Mouse (Mus musculus) hindbrain, postnatal 0 days (tissue): ENCODE measurements at regions not wholly inside any gene's neighbourhood (a gene's known extent, or its start where the extent isn't known, plus 50 kb on each side); places are given as distances from the start of the nearest gene placed in this dataset.

Experiments used
- ATAC-seq: fragments of 200-750 bp; cut with Nextera tagmentation; 2 replicates; pipeline ENCODE4 v1.8.0; 2017; ENCODE audit warnings: mild to moderate bottlenecking, moderate TSS enrichment, moderate library complexity
- DNase-seq: peaks from one replicate; pipeline ENCODE4 v3.0.0-alpha.2; 2015; ENCODE audit warnings: low spot score
- H3K27ac ChIP-seq: fragments of 300-500 bp; sonication (generic); 2 replicates; pipeline ENCODE4 v1.5.1; 2014; ENCODE audit warnings: mild to moderate bottlenecking
- H3K27me3 ChIP-seq: fragments of 300-500 bp; sonication (generic); 2 replicates; pipeline ENCODE4 v1.6.1; 2014; ENCODE audit warnings: low read length, mixed read lengths; ENCODE audit not compliant: insufficient read depth
- H3K36me3 ChIP-seq: fragments of 300-500 bp; sonication (generic); 2 replicates; pipeline ENCODE4 v1.6.1; 2014; ENCODE audit warnings: low read length, mixed read lengths; ENCODE audit not compliant: insufficient read depth
- H3K4me1 ChIP-seq: fragments of 300-500 bp; sonication (generic); 2 replicates; pipeline ENCODE4 v1.6.1; 2014; ENCODE audit warnings: antibody characterized with exemption, low read length, mixed read lengths; ENCODE audit not compliant: insufficient read depth
- H3K4me2 ChIP-seq: fragments of 300-500 bp; sonication (generic); 2 replicates; pipeline ENCODE4 v1.6.1; 2014; ENCODE audit warnings: low read depth, mild to moderate bottlenecking, low read length, moderate library complexity, mixed read lengths
- H3K4me3 ChIP-seq: fragments of 300-500 bp; sonication (generic); 2 replicates; pipeline ENCODE4 v1.5.1; 2014; ENCODE audit warnings: low read length
- H3K9ac ChIP-seq: fragments of 300-500 bp; sonication (generic); replicated peaks from 2 replicates; pipeline ENCODE4 v1.6.1; 2014; ENCODE audit warnings: mild to moderate bottlenecking, low read length, moderate library complexity, mixed read lengths
- H3K9me3 ChIP-seq: fragments of 300-500 bp; sonication (generic); 2 replicates; pipeline ENCODE4 v1.6.1; 2016; ENCODE audit warnings: low read length, mixed read lengths
- CTCF ChIP-seq: IDR thresholded peaks from 2 replicates; pipeline ENCODE4 v1.5.1; 2016; ENCODE audit warnings: antibody characterized with exemption, control low read depth, low read depth
- WGBS: fragments of 180-500 bp; shearing (Covaris S2); extraction: QIAGEN DNeasy Blood & Tissue Kit; methylation state at CpG from one replicate; pipeline ENCODE4 v1.1.7; 2014; 5-methylcytosine and 5-hydroxymethylcytosine counted together

- WGBS, result 34% methylated on average over 3 of the region's 3 CpGs
These were observed 178.9 kb upstream of the Tecrl start for GRCm38 (mm10) chr5:83533901-83534300.

GRCm38 (mm10) chr5:83518661-83519060 lies 163.7 kb upstream of the Tecrl start:
- Histone ChIP-seq H3K9ac (no peak overlapping the region), H3K4me3 (no peak overlapping the region), H3K36me3 (no peaks in the 10 kb centered on the region), H3K4me1 (no peaks in the 10 kb centered on the region), H3K9me3 (no peaks in the 10 kb centered on the region), H3K27me3 (no peaks in the 10 kb centered on the region), H3K27ac (no peak overlapping the region), H3K4me2 (no peak overlapping the region)
- DNase-seq (peak; percentile 80), ATAC-seq (no peak)
- peak; percentile 79 for TF ChIP-seq CTCF
- WGBS, result 63% methylated on average over 1 of the region's 1 CpGs

More at GRCm38 (mm10) chr5:83533901-83534300, 178.9 kb upstream of the Tecrl start:
- Histone ChIP-seq H3K4me1 (no peaks in the 10 kb centered on the region), H3K4me2 (no peak overlapping the region), H3K36me3 (no peaks in the 10 kb centered on the region), H3K9me3 (no peaks in the 10 kb centered on the region), H3K4me3 (no peak overlapping the region), H3K27me3 (no peaks in the 10 kb centered on the region), H3K9ac (no peak overlapping the region), H3K27ac (no peak overlapping the region)
- DNase-seq, result peak; percentile 25
- TF ChIP-seq CTCF, result no peak
- ATAC-seq, result no peak

- Histone ChIP-seq H3K36me3 (no peaks in the 10 kb centered on the region), H3K4me1 (no peaks in the 10 kb centered on the region), H3K27me3 (no peaks in the 10 kb centered on the region), H3K9me3 (no peaks in the 10 kb centered on the region), H3K4me3 (no peak overlapping the region), H3K4me2 (no peak overlapping the region), H3K27ac (no peak overlapping the region), H3K9ac (no peak overlapping the region)
- peak; percentile 84 for DNase-seq
- ATAC-seq, result no peak
- 11% methylated on average over 1 of the region's 1 CpGs for WGBS
- peak; percentile 81 for TF ChIP-seq CTCF
These were observed 129.1 kb upstream of the Tecrl start for GRCm38 (mm10) chr5:83484135-83484534.

DNA sequence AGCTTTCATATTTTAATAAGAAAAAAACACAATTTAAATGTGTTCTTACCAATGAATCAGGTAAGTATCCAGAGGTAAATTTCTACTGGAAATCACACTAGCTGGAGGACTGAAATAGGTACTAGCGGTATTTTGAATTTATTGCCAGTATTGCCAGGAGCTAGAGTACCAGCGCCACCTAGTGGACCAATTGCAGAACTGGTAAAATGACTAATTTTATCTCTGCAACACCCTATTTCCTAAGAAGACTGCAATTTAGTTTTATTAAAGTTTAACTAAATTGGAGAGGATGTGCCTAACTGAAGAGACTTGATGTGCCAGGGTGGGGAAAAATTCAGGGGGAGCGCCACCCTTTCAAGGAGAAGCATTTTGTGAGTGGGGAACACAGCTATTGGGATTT lies 85.3 kb upstream of the Tecrl start:
- no peaks in the 10 kb centered on the region for H3K27me3 ChIP-seq
- H3K27ac ChIP-seq, result no peak overlapping the region
- 6% methylated on average over 3 of the region's 3 CpGs for WGBS
- H3K4me1 ChIP-seq, result no peaks in the 10 kb centered on the region
- H3K9ac ChIP-seq, result no peak overlapping the region
- no peak overlapping the region for H3K4me3 ChIP-seq
- DNase-seq (peak; percentile 82), ATAC-seq (peak; percentile 27; the same call in 1 of the 2 replicates)
- no peaks in the 10 kb centered on the region for H3K9me3 ChIP-seq
- no peaks in the 10 kb centered on the region for H3K36me3 ChIP-seq
- peak; percentile 92 for TF ChIP-seq CTCF
- H3K4me2 ChIP-seq, result no peak overlapping the region

GRCm38 (mm10) chr5:83436510-83436909 lies 81.5 kb upstream of the Tecrl start:
- Histone ChIP-seq H3K4me3 (no peak overlapping the region), H3K27ac (no peak overlapping the region), H3K4me1 (no peaks in the 10 kb centered on the region), H3K9me3 (no peaks in the 10 kb centered on the region), H3K4me2 (no peak overlapping the region), H3K9ac (no peak overlapping the region), H3K36me3 (no peaks in the 10 kb centered on the region), H3K27me3 (no peaks in the 10 kb centered on the region)
- no peak for DNase-seq
- WGBS, result 74% methylated on average over 1 of the region's 1 CpGs
- no peak for TF ChIP-seq CTCF
- ATAC-seq, result no peak

GRCm38 (mm10) chr5:83421708-83422107 lies 66.7 kb upstream of the Tecrl start:
- H3K27ac ChIP-seq, result no peak overlapping the region
- H3K36me3 ChIP-seq, result no peaks in the 10 kb centered on the region
- DNase-seq (no peak), ATAC-seq (no peak)
- H3K9me3 ChIP-seq, result no peaks in the 10 kb centered on the region
- no peak overlapping the region for H3K9ac ChIP-seq
- TF ChIP-seq CTCF, result no peak
- no peaks in the 10 kb centered on the region for H3K27me3 ChIP-seq
- H3K4me1 ChIP-seq, result no peaks in the 10 kb centered on the region
- 88% methylated on average over 5 of the region's 5 CpGs for WGBS
- no peak overlapping the region for H3K4me2 ChIP-seq
- H3K4me3 ChIP-seq, result no peak overlapping the region

GRCm38 (mm10) chr5:83410221-83410620 lies 55.2 kb upstream of the Tecrl start:
- no peak overlapping the region for H3K4me2 ChIP-seq
- no peak for TF ChIP-seq CTCF
- no peak overlapping the region for H3K4me3 ChIP-seq
- no peaks in the 10 kb centered on the region for H3K27me3 ChIP-seq
- ATAC-seq (no peak), DNase-seq (peak; percentile 6)
- no peaks in the 10 kb centered on the region for H3K36me3 ChIP-seq
- WGBS, result 73% methylated on average over 2 of the region's 2 CpGs
- no peak overlapping the region for H3K9ac ChIP-seq
- H3K9me3 ChIP-seq, result no peaks in the 10 kb centered on the region
- no peaks in the 10 kb centered on the region for H3K4me1 ChIP-seq
- no peak overlapping the region for H3K27ac ChIP-seq
